Mouse (Mus musculus) layer of hippocampus, postnatal 14 days (tissue): Measurements from ENCODE around the gene Lrsam1. TPM values are rescaled to one million over a fixed set of nuclear protein-coding genes. Genes with fewer than 3 reads are reported as not detected.
A peak's percentile ranks its signal among the peaks of the same experiment; 100 is the strongest.

Experiments
- DNase-seq, 2 experiments: peaks; one replicate each; pipeline ENCODE4 v3.0.0; 2021 to 2022; ENCODE audit warnings: low spot score in 2 of 2, mixed read lengths in 1 of 2
- total RNA-seq, 2 experiments: library from RNA; stranded (reverse); gene quantifications; 2 replicates each; pipeline ENCODE4 v1.2.3; 2021

Lrsam1 gene
- total RNA-seq, 2 experiments from 2014 or later = 33.9 to 38.2 TPM

GRCm38 (mm10) chr2:32928235-32928946 lies 33.0 kb downstream of the Lrsam1 start:
- peak; percentile 64 to 76 for DNase-seq

- no peak for DNase-seq
Observed at GRCm38 (mm10) chr2:32927624-32928234, 33.7 kb downstream of the Lrsam1 start.

GRCm38 (mm10) chr2:32926330-32927075 lies 34.9 kb downstream of the Lrsam1 start:
- DNase-seq = no peak

GRCm38 (mm10) chr2:32924306-32924844 lies 37.0 kb downstream of the Lrsam1 start:
- no peak for DNase-seq

GRCm38 (mm10) chr2:32923551-32924250 lies 37.7 kb downstream of the Lrsam1 start:
- DNase-seq = no peak

GRCm38 (mm10) chr2:32922564-32922963 lies 38.9 kb downstream of the Lrsam1 start:
- DNase-seq = no peak

- DNase-seq = no peak
Observed at GRCm38 (mm10) chr2:32921801-32922380, 39.5 kb downstream of the Lrsam1 start.

- no peak for DNase-seq
Observed at GRCm38 (mm10) chr2:32921235-32921634, 40.2 kb downstream of the Lrsam1 start.

- no peak for DNase-seq
Observed at GRCm38 (mm10) chr2:32918391-32918790, 43.0 kb downstream of the Lrsam1 start.

GRCm38 (mm10) chr2:32917526-32917925 lies 43.9 kb downstream of the Lrsam1 start:
- DNase-seq = no peak

- DNase-seq = peak in 1 of 2 experiments; percentile 47
Observed at GRCm38 (mm10) chr2:32914896-32915295, 46.5 kb downstream of the Lrsam1 start.

- DNase-seq = no peak
Observed at GRCm38 (mm10) chr2:32914362-32914761, 47.1 kb downstream of the Lrsam1 start.

GRCm38 (mm10) chr2:32912210-32912804 lies 49.1 kb downstream of the Lrsam1 start:
- DNase-seq = peak; percentile 86 to 87

- no peak for DNase-seq
Observed at GRCm38 (mm10) chr2:32911639-32912182, 49.7 kb downstream of the Lrsam1 start.

- no peak for DNase-seq
Observed at GRCm38 (mm10) chr2:32908796-32909195, 52.6 kb downstream of the Lrsam1 start.

GRCm38 (mm10) chr2:32908272-32908671 lies 53.1 kb downstream of the Lrsam1 start:
- DNase-seq = peak in 1 of 2 experiments; percentile 67

GRCm38 (mm10) chr2:32907442-32907841 lies 54.0 kb downstream of the Lrsam1 start:
- DNase-seq = no peak

GRCm38 (mm10) chr2:32905297-32905696 lies 56.1 kb downstream of the Lrsam1 start:
- DNase-seq = no peak

GRCm38 (mm10) chr2:32904637-32905036 lies 56.8 kb downstream of the Lrsam1 start:
- no peak for DNase-seq

GRCm38 (mm10) chr2:32903470-32903869 lies 57.9 kb downstream of the Lrsam1 start:
- no peak for DNase-seq
